Mouse (Mus musculus) layer of hippocampus, adult 18-20 months (tissue): ENCODE measurements around the gene Zfp105. TPM values are rescaled to one million over a fixed set of nuclear protein-coding genes. Genes with fewer than 3 reads are reported as not detected.

Experiments
- DNase-seq, 2 experiments: peaks; one replicate each; pipeline ENCODE4 v3.0.0; 2022; ENCODE audit warnings: low spot score in 2 of 2
- long read RNA-seq: library from polyadenylated mRNA; stranded (forward); transcript quantifications from one replicate; pipeline ENCODE4 v2.0.0, GENCODE M21; 2021
- total RNA-seq, 2 experiments: library from RNA; stranded (reverse); gene quantifications; 2 replicates each; pipeline ENCODE4 v1.2.3; 2021

The Zfp105 gene
- 1 to 10 TPM; 6.7 to 7.0 TPM for total RNA-seq
- long read RNA-seq, transcript Zfp105-201 (4 exons, 2,010 nt), result major isoform, 7 of 9 reads
- long read RNA-seq, partial matches to known transcripts, result 1 of 9 reads
- long read RNA-seq, other reads (novel, unspliced or antisense), result 1 of 9 reads

- DNase-seq, result peak; percentile 51 to 67
These were observed at the start of gene Zfp105 for GRCm38 (mm10) chr9:122922936-122923381. Zfp105 (plus strand) TSS chr9:122923072.

GRCm38 (mm10) chr9:122874653-122875052 lies 48.2 kb upstream of the Zfp105 start:
- DNase-seq, result no peak

GRCm38 (mm10) chr9:122875145-122875544 lies 47.7 kb upstream of the Zfp105 start:
- DNase-seq, result no peak

- no peak for DNase-seq
These were observed 37.5 kb upstream of the Zfp105 start, which contains the start of gene Zkscan7 for GRCm38 (mm10) chr9:122885385-122885784. Zkscan7 (plus strand) TSS chr9:122885685.

- DNase-seq, result peak; percentile 31 to 67
These were observed 36.3 kb upstream of the Zfp105 start for GRCm38 (mm10) chr9:122886372-122887179.

- DNase-seq, result no peak
These were observed 21.8 kb upstream of the Zfp105 start for GRCm38 (mm10) chr9:122901047-122901446.

- DNase-seq, result peak; percentile 8 to 13
These were observed 19.9 kb upstream of the Zfp105 start for GRCm38 (mm10) chr9:122902717-122903535.

GRCm38 (mm10) chr9:122922436-122922835 lies 436 bp upstream of the Zfp105 start:
- no peak for DNase-seq

- DNase-seq, result no peak
These were observed 6.0 kb downstream of the Zfp105 start for GRCm38 (mm10) chr9:122928915-122929314.

GRCm38 (mm10) chr9:122950643-122951475 lies 28.0 kb downstream of the Zfp105 start, which contains the start of the genes 1110059G10Rik and Kif15:
1110059G10Rik (minus strand) TSS chr9:122951000.
Kif15 (plus strand) TSS chr9:122951046.
- peak; percentile 88 to 96 for DNase-seq

Other genes with a start within 250 kb of the Zfp105 start
- not detected for gene Topaz1, start 175.7 kb upstream of the Zfp105 start, total RNA-seq
- 10 to 100 TPM; 20.2 to 22.0 TPM for gene Tcaim, start 117.5 kb upstream of the Zfp105 start, total RNA-seq
- not detected for gene Gm35549, start 79.0 kb upstream of the Zfp105 start, total RNA-seq
- gene Zfp445, start 57.1 kb upstream of the Zfp105 start, total RNA-seq, result 100 to 1,000 TPM; 152 to 156 TPM
- gene Zkscan7, start 37.4 kb upstream of the Zfp105 start, total RNA-seq, result 1 to 10 TPM; 4.1 to 4.7 TPM
- gene 1110059G10Rik, start 27.9 kb downstream of the Zfp105 start, total RNA-seq, result 10 to 100 TPM; 21.8 to 25.0 TPM
- gene Kif15, start 28.0 kb downstream of the Zfp105 start, total RNA-seq, result under 1 TPM; 0.15 to 0.52 TPM
- 10 to 100 TPM; 20.8 to 24.5 TPM for gene Tmem42, start 98.3 kb downstream of the Zfp105 start, total RNA-seq
- gene Tgm4, start 111.7 kb downstream of the Zfp105 start, total RNA-seq, result 1 to 10 TPM; 1.5 to 2.4 TPM
- 10 to 100 TPM; 57.5 to 62.1 TPM for gene Zdhhc3, start 190.1 kb downstream of the Zfp105 start, total RNA-seq
- 10 to 100 TPM; 41.1 to 41.9 TPM for gene Exosc7, start 190.1 kb downstream of the Zfp105 start, total RNA-seq
- 1 to 10 TPM; 1.7 to 2.4 TPM for gene Clec3b, start 227.9 kb downstream of the Zfp105 start, total RNA-seq